Mouse (Mus musculus) hindbrain, embryonic 16.5 days (tissue): ENCODE measurements at regions not wholly inside any gene's neighbourhood (a gene's known extent, or its start where the extent isn't known, plus 50 kb on each side); places are given as distances from the start of the nearest gene placed in this dataset.

Experiments used
- ATAC-seq: fragments of 200-750 bp; cut with Nextera tagmentation; 2 replicates; pipeline ENCODE4 v1.8.0; 2017; ENCODE audit warnings: moderate TSS enrichment, moderate library complexity
- H3K27ac ChIP-seq: fragments of 300-500 bp; sonication (generic); 2 replicates; pipeline ENCODE4 v1.5.1; 2014; ENCODE audit warnings: low read depth, mild to moderate bottlenecking, control low read depth, low read length, moderate library complexity
- H3K27me3 ChIP-seq: fragments of 300-500 bp; sonication (generic); replicated peaks from 2 replicates; pipeline ENCODE4 v1.6.1; 2014; ENCODE audit warnings: low read length; ENCODE audit not compliant: control insufficient read depth, insufficient read depth
- H3K36me3 ChIP-seq: fragments of 300-500 bp; sonication (generic); 2 replicates; pipeline ENCODE4 v1.6.1; 2014; ENCODE audit warnings: mild to moderate bottlenecking, low read length, moderate library complexity, mixed read lengths; ENCODE audit not compliant: control insufficient read depth, insufficient read depth
- H3K4me1 ChIP-seq: fragments of 300-500 bp; sonication (generic); 2 replicates; pipeline ENCODE4 v1.6.1; 2014; ENCODE audit warnings: low read depth, low read length; ENCODE audit not compliant: control insufficient read depth, insufficient read depth
- H3K4me2 ChIP-seq: fragments of 300-500 bp; sonication (generic); 2 replicates; pipeline ENCODE4 v1.6.1; 2014; ENCODE audit warnings: mild to moderate bottlenecking, low read length, control low read depth, moderate library complexity
- H3K4me3 ChIP-seq: fragments of 300-500 bp; sonication (generic); 2 replicates; pipeline ENCODE4 v1.5.1; 2014; ENCODE audit warnings: mild to moderate bottlenecking, low read length, control low read depth, moderate library complexity
- H3K9ac ChIP-seq: fragments of 300-500 bp; sonication (generic); 2 replicates; pipeline ENCODE4 v1.6.1; 2014; ENCODE audit warnings: low read depth, mild to moderate bottlenecking, control low read depth, low read length, moderate library complexity
- H3K9me3 ChIP-seq: fragments of 300-500 bp; sonication (generic); 2 replicates; pipeline ENCODE4 v1.6.1; 2014; ENCODE audit warnings: mild to moderate bottlenecking, low read length, moderate library complexity; ENCODE audit not compliant: control insufficient read depth
- WGBS: fragments of 180-500 bp; shearing (Covaris S2); extraction: QIAGEN DNeasy Blood & Tissue Kit; methylation state at CpG from one replicate; pipeline ENCODE4 v1.1.7; 2014; 5-methylcytosine and 5-hydroxymethylcytosine counted together

DNA sequence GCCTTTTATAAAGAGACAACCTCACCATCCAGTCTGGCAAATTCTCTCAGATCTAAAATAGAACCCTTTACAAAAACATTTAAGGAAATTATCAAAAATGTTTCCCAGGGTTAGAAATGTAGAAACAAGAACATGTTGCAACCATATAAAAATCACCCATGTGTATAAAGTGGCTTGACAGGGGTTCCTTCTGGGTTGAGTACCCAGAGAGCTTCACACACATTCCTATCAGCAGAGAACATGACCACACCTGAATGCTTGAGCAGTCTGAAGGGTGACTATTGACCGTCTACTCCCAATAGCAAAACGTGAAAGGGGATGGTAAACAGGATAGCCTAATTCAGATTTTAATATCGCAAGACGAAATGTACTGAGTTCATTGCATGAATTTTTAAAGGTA lies 57.8 kb upstream of the Zfand5 start:
- no peak overlapping the region for H3K27ac ChIP-seq
- no peaks in the 10 kb centered on the region for H3K36me3 ChIP-seq
- H3K27me3 ChIP-seq, result no peaks in the 10 kb centered on the region
- no peak overlapping the region for H3K4me3 ChIP-seq
- no peaks in the 10 kb centered on the region for H3K4me1 ChIP-seq
- H3K9me3 ChIP-seq, result no peaks in the 10 kb centered on the region
- H3K9ac ChIP-seq, result no peak overlapping the region
- 94% methylated on average over 4 of the region's 4 CpGs for WGBS
- no peak for ATAC-seq
- no peak overlapping the region for H3K4me2 ChIP-seq

DNA sequence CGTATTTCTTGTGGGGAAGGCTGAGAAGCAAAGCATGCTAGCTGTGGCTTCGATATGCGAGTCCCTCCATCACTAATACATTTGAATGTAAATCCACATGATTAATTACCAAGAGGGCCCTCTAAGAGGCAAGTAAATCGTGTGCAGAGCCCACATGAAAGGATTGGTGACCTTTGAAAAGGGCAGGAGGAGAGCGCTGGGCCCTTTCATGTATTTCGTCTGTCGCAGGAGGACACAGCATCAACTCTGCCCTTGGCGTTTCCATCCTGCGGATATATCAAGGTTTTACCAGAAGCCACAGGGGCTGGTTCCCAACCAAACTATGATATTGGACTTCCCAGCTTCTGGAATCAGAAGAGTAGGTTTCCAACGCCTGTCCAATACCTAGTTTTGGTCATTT lies 78.6 kb upstream of the Zfand5 start:
- no peak overlapping the region for H3K4me2 ChIP-seq
- no peaks in the 10 kb centered on the region for H3K4me1 ChIP-seq
- H3K9me3 ChIP-seq, result no peaks in the 10 kb centered on the region
- no peaks in the 10 kb centered on the region for H3K36me3 ChIP-seq
- no peak for ATAC-seq
- no peak overlapping the region for H3K4me3 ChIP-seq
- H3K27me3 ChIP-seq, result no peaks in the 10 kb centered on the region
- no peak overlapping the region for H3K27ac ChIP-seq
- 67% methylated on average over 10 of the region's 10 CpGs for WGBS
- no peak overlapping the region for H3K9ac ChIP-seq

DNA sequence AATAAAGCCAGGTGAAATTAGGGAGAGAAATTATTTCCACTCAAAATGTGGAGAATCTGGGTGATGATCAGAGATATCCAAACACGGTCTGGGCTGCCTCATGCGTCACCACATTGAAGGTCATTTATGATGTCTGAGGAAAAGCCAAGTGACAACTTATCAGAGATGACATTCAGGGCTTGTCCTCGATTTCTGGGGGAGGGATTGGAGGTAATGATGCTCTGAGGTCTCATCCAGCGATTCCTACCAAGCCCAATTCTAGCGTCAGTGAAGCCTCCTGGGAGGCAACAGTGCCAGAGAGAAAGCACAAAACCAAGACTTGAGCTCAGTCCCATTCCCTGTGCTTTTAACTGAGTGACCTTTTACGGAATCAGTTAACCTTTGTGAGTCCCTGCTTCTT lies 79.5 kb upstream of the Zfand5 start:
- Histone ChIP-seq H3K27ac (no peak overlapping the region), H3K9me3 (no peaks in the 10 kb centered on the region), H3K4me2 (no peak overlapping the region), H3K27me3 (no peaks in the 10 kb centered on the region), H3K36me3 (no peaks in the 10 kb centered on the region), H3K4me3 (no peak overlapping the region), H3K4me1 (no peaks in the 10 kb centered on the region), H3K9ac (no peak overlapping the region)
- no peak for ATAC-seq
- WGBS, result 84% methylated on average over 6 of the region's 6 CpGs

DNA sequence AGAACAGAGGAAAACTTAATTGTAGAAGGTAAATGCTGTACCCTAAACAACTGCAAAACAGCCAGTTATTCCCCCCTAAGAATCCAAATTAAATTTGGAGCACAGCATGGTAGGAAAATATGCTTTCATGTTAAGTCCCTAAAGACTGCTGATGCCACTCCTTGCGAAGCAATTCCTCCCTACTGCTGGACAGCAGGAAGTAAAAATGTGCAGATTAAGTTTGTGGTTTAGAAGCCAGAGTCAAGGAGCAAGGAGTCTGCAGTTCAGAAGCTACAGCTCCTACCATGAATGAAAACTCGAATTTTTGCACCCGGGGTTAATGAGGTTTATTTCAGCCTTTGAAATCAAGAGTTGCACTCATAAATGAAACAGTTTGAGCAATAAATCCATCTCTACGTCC lies 82.9 kb upstream of the Zfand5 start:
- H3K9me3 ChIP-seq, result no peaks in the 10 kb centered on the region
- H3K27me3 ChIP-seq, result no peaks in the 10 kb centered on the region
- H3K27ac ChIP-seq, result no peak overlapping the region
- H3K4me2 ChIP-seq, result no peak overlapping the region
- H3K9ac ChIP-seq, result no peak overlapping the region
- WGBS, result 76% methylated on average over 4 of the region's 4 CpGs
- ATAC-seq, result no peak
- no peaks in the 10 kb centered on the region for H3K4me1 ChIP-seq
- H3K36me3 ChIP-seq, result no peaks in the 10 kb centered on the region
- no peak overlapping the region for H3K4me3 ChIP-seq

DNA sequence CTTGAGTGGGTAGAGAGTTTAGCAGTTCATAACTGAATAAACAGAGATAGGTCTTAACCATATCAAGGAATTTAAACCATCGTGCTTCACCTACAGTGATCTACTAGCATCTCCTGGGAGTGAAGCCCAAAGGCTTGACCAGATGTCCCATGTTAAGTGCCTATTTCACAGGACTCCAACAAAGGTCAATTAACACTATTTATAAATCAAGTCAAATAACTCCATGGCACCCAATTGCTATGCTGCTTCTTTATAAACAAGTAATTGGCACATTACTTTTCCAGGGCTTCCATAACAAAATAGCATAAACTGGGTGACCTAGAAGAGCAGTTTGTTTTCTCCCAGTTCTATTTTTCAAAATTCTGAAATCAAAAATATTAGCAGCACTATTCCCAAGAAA lies 85.4 kb upstream of the Zfand5 start:
- Histone ChIP-seq H3K4me3 (no peak overlapping the region), H3K9me3 (no peaks in the 10 kb centered on the region), H3K27me3 (no peaks in the 10 kb centered on the region), H3K36me3 (no peaks in the 10 kb centered on the region), H3K27ac (no peak overlapping the region), H3K4me1 (no peaks in the 10 kb centered on the region), H3K9ac (no peak overlapping the region), H3K4me2 (no peak overlapping the region)
- no peak for ATAC-seq
- 100% methylated on average over 1 of the region's 1 CpGs for WGBS

DNA sequence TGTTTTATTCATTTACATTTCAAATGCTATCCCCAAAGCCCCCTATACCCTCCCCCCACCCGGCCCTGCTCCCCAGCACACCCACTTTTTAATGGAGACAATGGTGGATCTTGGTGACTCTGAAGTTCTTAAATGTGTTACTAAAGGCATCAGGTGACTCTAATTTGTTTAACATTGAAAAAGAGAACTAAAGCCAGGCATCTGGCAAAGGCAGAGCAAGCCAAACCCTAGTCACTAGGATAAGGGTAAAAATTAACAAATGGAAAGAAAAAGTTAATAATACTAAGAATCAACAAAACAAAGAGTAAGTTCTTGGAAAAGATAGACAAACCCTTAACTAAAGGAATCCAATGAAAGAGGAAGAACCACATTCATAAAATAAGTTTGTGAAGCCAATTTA lies 86.1 kb upstream of the Zfand5 start:
- WGBS, result 75% methylated on average over 1 of the region's 1 CpGs
- Histone ChIP-seq H3K4me3 (no peak overlapping the region), H3K9ac (no peak overlapping the region), H3K36me3 (no peaks in the 10 kb centered on the region), H3K4me1 (no peaks in the 10 kb centered on the region), H3K9me3 (no peaks in the 10 kb centered on the region), H3K27ac (no peak overlapping the region), H3K4me2 (no peak overlapping the region), H3K27me3 (no peaks in the 10 kb centered on the region)
- no peak for ATAC-seq

DNA sequence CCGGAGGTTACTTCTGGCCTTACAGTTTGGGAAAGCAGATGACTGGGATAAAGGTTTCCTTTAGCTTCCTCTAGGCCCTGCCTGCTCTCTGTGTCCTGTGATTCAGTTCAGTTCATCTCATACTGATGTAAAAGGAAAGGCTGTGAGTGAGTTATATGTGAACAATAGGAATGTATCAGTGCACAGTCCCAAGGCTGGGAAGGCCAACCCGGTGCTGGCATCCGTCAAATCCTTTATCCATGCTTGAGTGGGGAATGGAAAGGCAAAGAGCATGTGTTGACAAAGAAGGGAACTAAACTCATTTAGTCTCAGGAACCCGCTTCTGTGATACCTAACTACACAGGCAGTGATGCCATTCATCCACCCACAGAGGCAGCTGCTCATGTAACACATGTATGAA lies 89.0 kb upstream of the Zfand5 start:
- 72% methylated on average over 4 of the region's 4 CpGs for WGBS
- no peak for ATAC-seq
- Histone ChIP-seq H3K9me3 (no peaks in the 10 kb centered on the region), H3K27me3 (no peaks in the 10 kb centered on the region), H3K4me1 (no peaks in the 10 kb centered on the region), H3K27ac (no peak overlapping the region), H3K4me3 (no peak overlapping the region), H3K9ac (no peak overlapping the region), H3K36me3 (no peaks in the 10 kb centered on the region), H3K4me2 (no peak overlapping the region)

DNA sequence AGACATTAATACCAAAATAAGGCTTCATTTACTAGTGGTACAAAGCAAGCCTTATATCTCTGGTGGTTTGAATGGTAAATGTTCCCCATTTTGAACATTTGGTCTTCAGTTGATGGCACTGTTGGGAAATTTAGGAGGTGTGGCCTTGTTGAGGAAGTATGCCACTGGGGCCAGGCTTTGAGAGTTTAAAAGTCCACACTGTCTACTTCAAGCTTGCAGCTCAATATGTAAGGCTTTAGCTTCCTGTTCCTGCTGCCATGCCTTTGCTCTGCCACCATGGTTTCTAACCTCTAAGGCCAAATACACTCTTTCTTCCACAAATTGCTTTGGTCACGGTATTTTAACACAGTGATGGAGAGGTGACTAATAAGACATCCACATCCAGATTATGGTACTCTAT lies 92.2 kb upstream of the Zfand5 start:
- Histone ChIP-seq H3K4me3 (no peak overlapping the region), H3K27me3 (no peaks in the 10 kb centered on the region), H3K9ac (no peak overlapping the region), H3K9me3 (no peaks in the 10 kb centered on the region), H3K4me1 (no peaks in the 10 kb centered on the region), H3K4me2 (no peak overlapping the region), H3K36me3 (no peaks in the 10 kb centered on the region), H3K27ac (no peak overlapping the region)
- ATAC-seq, result no peak
- WGBS, result 90% methylated on average over 1 of the region's 1 CpGs

DNA sequence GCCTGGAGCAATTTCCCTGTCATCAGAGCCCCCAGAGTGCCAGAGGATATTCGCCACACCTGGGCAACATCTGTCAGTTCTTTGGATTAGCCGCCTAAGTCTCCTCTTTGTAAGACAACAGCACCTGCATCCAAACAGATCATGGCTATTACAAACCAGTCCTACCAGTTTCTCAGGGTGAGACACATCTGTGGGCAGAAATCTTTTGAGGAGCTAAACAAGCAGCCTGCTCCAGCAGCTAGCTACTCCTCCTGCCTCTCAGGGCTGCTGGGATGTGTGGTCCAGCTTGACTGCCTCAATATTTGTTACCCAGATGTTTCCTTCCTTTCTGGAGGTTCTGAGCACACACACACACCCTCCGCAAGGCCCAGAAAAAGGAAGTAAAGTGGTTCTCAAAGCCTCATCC lies 96.6 kb upstream of the Zfand5 start:
- no peaks in the 10 kb centered on the region for H3K36me3 ChIP-seq
- H3K4me1 ChIP-seq, result no peaks in the 10 kb centered on the region
- no peak overlapping the region for H3K9ac ChIP-seq
- WGBS, result 84% methylated on average over 3 of the region's 3 CpGs
- H3K9me3 ChIP-seq, result no peaks in the 10 kb centered on the region
- no peaks in the 10 kb centered on the region for H3K27me3 ChIP-seq
- H3K4me3 ChIP-seq, result no peak overlapping the region
- H3K27ac ChIP-seq, result no peak overlapping the region
- H3K4me2 ChIP-seq, result no peak overlapping the region
- no peak for ATAC-seq

DNA sequence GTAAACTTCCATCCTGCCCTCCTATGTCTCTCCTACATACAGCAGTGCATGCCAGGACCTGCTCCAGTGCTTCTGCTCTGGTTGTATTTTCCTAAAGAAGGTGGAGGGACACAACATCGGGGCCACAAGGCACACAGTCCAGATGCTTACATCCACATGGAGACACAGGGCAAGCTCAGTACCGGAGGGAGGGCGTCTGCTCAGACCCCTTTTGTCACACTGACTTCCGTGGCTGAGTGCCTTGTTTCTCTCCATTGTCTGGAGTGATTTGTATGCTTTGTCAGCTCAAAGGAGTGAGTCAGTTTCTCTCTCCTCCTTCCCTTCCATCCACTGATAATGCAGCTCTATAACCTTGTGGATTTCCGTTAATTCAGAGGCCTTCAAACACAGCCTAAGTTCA lies 97.4 kb upstream of the Zfand5 start:
- Histone ChIP-seq H3K4me1 (no peaks in the 10 kb centered on the region), H3K36me3 (no peaks in the 10 kb centered on the region), H3K4me3 (no peak overlapping the region), H3K9me3 (no peaks in the 10 kb centered on the region), H3K27ac (no peak overlapping the region), H3K9ac (no peak overlapping the region), H3K27me3 (no peaks in the 10 kb centered on the region), H3K4me2 (no peak overlapping the region)
- WGBS, result 21% methylated on average over 5 of the region's 5 CpGs
- ATAC-seq, result no peak
